Mouse (Mus musculus): ENCODE measurements at regions not wholly inside any gene's neighbourhood (a gene's known extent, or its start where the extent isn't known, plus 50 kb on each side); places are given as distances from the start of the nearest gene placed in this dataset.
A peak's percentile ranks its signal among the peaks of the same experiment; 100 is the strongest.

DNA sequence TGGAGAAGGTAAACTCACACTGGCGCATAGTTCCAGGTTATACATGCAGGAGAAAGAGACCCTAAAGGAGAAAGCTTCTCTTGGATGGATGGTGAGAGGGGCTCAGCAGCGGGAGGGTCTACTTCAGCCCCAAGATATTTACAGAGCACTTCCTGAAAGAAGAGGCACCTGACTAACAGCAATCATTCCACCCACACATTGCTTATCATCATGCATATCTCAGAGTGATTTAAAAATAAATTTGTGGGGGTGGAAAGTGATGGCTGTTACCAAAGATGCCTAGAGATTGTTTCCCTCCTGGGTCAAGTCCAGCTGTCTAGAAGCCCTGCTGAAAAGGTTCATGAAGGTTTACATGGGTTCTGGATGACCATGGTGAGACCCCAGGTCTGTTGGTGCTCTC is 184.4 kb upstream of the Sesn3 start:
- ATAC-seq (replicated peaks; ENCODE audit: poor library complexity) = no peak

DNA sequence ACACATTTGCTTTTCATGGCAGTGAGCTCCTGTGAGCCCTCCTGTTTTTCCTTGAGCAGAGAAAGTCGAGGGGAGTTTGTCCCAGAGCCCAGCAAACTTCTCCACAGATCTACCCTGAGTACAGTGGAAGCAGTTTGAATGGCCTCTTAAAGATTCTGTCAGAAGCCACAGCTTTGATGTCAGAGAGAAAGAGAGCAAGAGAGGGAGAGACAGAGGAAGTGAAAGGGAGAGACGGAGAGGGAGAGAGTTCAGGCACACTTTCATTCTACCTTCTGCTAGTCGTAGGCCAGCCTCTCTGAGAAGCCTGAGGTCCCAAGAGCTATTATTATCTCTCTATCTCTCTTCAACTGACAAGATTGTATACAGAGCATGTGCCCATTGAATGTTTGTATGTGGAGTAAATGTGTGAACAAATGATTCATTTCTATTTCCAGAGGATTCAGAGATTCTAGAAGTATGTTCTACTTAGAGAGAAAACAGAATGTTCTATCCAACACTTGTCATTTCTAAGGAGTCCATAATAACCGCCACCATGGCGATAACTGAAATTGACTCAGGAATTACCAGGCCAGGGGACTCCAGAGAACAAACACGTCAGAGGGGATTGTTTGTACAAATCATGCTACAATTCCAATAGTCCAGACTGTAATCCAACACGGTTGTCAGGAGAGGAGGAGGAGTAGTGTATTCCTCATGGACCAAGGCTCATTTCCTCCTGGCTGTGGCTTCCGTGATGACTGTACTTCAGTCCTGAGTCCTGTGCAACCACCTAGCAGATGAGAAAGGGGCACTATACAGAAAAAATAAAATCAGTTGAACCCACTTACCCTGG is 183.6 kb upstream of the Sesn3 start:
- ATAC-seq (replicated peaks; ENCODE audit: poor library complexity) = no peak

- ATAC-seq (replicated peaks; ENCODE audit: poor library complexity) = peak; percentile 92
Measured at GRCm38 (mm10) chr9:14092996-14093442, 181.8 kb upstream of the Sesn3 start.

GRCm38 (mm10) chr9:14103538-14103937 is 171.3 kb upstream of the Sesn3 start:
- ATAC-seq (replicated peaks; ENCODE audit: poor library complexity) = peak; percentile 65; the same call in 1 of the 2 replicates

- ATAC-seq (replicated peaks; ENCODE audit: poor library complexity) = no peak
Measured at GRCm38 (mm10) chr9:14104921-14105320, 169.9 kb upstream of the Sesn3 start.

GRCm38 (mm10) chr9:14106371-14106770 is 168.5 kb upstream of the Sesn3 start:
- ATAC-seq (replicated peaks; ENCODE audit: poor library complexity) = no peak

- ATAC-seq (replicated peaks; ENCODE audit: poor library complexity) = no peak
Measured at GRCm38 (mm10) chr9:14108798-14109197, 166.1 kb upstream of the Sesn3 start.

DNA sequence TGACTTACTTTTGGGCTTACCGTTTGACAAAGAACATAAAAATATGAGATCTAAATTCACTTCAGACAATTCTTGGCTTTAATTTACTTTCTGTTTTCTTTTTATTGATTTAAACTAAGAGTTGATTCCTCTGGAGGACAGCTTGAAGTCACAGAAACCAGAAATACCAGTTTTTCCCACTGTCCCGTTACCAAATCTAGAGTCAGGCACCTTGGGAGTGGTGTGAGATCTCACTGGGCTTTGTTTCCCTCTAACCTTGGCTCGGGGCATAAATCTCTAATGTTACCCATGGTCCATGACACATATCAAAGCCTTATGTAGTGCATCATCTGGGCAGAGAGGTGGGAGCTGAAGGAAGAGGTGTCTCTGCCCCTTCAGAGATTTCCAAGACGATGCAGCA is 165.4 kb upstream of the Sesn3 start:
- no peak for ATAC-seq (replicated peaks; ENCODE audit: poor library complexity)

DNA sequence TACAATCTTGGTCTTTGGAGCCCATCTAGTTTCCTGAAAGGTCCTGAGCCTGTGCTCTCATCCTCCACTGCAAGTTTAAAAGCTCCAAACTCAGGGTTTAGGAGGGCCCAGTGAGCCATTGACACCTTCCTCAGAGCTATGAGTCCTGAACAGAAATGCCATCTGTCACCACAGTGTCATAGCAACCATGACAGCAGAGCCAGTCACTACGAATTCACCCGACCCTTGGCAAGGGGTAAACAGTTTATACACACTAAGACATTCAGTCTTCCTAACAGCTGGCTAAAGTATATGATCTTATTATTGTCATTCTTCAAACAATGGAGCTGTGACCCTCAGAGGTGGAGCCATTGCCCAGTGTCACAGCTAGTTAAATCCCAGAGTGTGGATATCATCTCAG is 163.2 kb upstream of the Sesn3 start:
- no peak for ATAC-seq (replicated peaks; ENCODE audit: poor library complexity)

- no peak for ATAC-seq (replicated peaks; ENCODE audit: poor library complexity)
Measured at GRCm38 (mm10) chr9:14115521-14115920, 159.3 kb upstream of the Sesn3 start.

DNA sequence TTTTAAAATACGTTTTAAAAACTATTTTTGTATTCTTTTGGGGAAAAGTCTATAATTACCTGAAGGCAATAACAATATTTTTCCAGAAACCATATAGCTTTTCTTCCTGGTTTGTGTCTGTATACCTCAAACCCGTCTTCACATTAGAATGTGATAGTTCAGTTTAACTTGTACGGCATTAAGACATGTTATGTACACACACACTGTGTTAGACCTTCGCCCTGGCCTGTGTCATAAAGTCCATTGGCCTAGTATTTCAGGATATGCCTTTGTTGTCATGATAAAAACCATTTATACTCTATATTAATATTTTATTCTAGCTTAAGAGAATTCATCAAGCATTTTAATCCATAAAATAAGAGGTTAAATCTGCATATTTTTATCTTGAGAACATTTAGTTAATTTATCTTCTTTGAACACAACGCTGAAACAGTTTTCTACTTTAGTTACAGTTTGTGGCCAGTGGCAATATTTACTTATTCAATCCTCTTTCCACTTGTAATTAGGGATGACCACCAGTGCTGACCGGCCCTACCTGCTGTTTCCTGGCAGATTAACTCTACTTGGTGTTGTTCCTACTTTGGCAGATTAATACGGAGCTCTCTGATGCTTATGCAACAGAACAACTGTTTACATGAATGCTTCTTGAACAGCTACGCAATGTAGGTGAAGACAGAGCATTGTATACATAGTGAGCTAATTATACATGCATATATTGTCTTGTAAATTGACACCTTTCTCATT is 158.6 kb upstream of the Sesn3 start:
- no peak for ATAC-seq (replicated peaks; ENCODE audit: poor library complexity)

DNA sequence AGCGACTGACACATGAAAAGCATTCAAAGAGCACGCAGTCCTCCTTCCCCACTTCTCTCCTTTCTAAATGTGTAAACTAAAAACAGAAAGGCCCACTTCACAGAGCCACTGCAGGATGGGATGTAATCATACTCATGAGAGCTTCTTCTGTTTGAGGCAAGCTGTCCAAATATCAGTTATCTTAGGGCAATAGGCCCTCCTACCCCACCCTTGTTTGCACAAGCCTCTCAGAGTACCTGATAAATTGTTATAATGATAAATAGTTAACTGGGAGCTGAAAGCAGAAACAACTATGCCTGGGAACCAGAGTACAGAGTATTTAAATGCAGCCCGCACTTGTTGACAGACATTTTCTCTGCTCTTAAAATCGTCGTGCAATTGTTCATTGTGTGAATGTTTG is 141.5 kb upstream of the Sesn3 start:
- ATAC-seq (replicated peaks; ENCODE audit: poor library complexity) = no peak

GRCm38 (mm10) chr9:14134894-14135450 is 139.9 kb upstream of the Sesn3 start:
- ATAC-seq (replicated peaks; ENCODE audit: poor library complexity) = no peak

GRCm38 (mm10) chr9:14141321-14141720 is 133.5 kb upstream of the Sesn3 start:
- ATAC-seq (replicated peaks; ENCODE audit: poor library complexity) = no peak

DNA sequence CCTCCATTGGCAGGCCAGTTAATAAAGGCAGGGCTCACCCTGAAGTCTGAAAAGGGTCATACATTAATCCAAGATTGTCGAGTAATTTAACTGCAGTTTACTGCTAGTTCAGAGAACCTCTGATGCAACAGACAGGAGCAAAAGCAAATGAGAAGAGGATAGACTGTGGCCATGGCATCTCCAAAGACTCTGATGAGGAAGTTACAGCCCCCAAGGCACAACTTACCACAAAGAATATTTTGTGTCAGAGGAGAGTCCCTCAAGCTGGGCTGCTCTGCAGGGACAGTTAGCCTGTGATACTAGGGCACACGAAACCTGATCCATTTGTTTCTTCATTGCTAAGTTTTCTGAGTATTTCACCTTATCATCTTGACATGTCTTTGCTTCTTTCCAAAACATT is 130.9 kb upstream of the Sesn3 start:
- peak; percentile 69 for ATAC-seq (replicated peaks; ENCODE audit: poor library complexity)

GRCm38 (mm10) chr9:14147088-14147487 is 127.8 kb upstream of the Sesn3 start:
- peak; percentile 83 for ATAC-seq (replicated peaks; ENCODE audit: poor library complexity)

- no peak for ATAC-seq (replicated peaks; ENCODE audit: poor library complexity)
Measured at GRCm38 (mm10) chr9:14147731-14148130, 127.1 kb upstream of the Sesn3 start.

- ATAC-seq (replicated peaks; ENCODE audit: poor library complexity) = no peak
Measured at GRCm38 (mm10) chr9:14150288-14150687, 124.6 kb upstream of the Sesn3 start.

GRCm38 (mm10) chr9:14156967-14157366 is 117.9 kb upstream of the Sesn3 start:
- no peak for ATAC-seq (replicated peaks; ENCODE audit: poor library complexity)

- no peak for ATAC-seq (replicated peaks; ENCODE audit: poor library complexity)
Measured at GRCm38 (mm10) chr9:14158096-14158837, 116.6 kb upstream of the Sesn3 start.

DNA sequence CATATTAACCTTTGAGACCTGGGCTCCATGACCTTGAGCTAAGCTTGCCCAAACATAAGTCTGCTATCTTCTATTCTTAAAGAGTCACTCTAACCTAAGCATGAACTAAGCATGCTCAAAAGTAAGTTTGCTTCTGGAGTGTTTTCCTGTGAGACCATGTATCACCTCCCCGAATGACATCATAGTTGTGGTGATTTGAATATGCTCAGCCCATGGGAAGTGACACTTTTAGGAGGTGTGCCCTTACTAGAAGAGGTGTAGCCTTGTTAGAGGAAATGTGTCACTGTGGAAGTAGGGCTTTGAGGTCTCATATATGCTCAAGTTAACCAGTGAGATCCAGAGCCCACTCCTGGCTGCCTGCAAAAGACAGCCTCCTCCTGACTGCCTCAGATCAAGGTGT is 114.7 kb upstream of the Sesn3 start:
- 0 out of 2 replicates have a peak, but pooled peaks have one; percentile 11 for ATAC-seq (replicated peaks; ENCODE audit: poor library complexity)
